Mouse (Mus musculus): ENCODE measurements around the gene Bves.
"Not testable (repeated sequence)": the region's sequence is repeated elsewhere in the genome, so short reads cannot be mapped to it uniquely, and the experiment has no call there.

The Bves gene

GRCm38 (mm10) chr10:45335434-45336422 lies at the start of gene Bves:
Bves (plus strand) TSS chr10:45335772.
- no peak for DNase-seq

DNA sequence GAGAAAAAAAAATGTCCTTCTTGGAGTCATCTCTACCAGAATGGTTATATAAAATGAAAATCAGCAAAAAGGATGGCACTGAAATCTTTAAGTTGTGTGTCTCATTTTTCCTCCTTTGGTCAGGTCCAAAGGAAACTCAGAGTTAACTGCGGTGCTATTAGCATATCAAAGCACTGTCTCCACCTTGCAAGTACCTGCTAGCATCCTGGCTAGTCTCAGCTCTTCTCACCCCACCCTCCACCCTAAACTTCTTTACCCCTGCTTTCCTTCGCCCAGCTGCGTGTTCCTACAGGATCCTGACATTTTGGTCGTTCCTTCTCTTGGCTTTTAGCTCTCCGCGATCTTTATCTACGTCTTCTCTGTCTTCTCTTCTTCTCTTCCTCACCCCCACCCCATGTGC lies 47.2 kb upstream of the Bves start:
- no peak for DNase-seq

DNA sequence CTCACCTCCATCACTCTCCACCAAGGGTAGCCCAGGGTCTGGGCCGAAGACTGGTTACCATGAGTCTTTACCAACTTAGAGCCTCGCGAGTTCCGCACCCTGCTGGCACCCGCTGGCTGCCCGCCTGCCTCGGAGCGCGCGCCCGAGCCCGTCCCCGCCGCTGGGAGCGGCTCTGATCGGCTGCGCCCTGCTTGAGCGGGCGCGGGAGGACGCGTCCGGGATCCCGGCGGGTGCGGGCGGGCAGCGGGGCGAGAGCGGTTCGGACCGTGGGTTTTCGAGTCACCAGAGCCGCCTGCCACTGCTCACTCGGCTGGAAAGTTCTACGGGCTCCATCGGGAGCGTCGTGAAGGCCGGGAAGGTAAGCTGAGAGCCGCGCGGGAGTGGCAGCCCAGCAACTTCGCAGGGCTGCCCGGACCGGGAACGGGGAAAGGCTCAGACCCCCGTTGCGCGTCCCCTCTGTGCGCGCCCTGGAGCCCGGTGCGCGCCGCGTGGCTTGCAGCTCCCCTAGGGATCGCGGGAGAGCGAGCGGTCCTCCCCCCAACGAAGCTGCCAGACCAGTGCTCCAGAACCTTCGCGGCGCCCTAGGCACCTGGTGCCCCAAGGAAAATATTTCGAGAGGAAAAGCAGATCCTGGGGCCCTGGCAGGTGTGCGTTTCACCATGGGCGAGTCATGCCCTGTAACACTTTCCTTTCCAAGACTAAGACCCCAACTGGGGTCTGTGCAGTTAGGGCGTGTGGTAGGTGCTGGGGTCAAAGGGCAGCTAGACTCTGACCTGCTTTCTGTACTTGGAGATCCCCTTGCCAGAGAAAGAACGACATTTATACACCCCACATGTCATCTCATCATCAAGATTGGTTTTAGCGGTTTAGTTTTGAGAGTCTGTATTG lies 46.1 kb upstream of the Bves start:
- DNase-seq, result no peak

- no peak for DNase-seq
Measured at GRCm38 (mm10) chr10:45290618-45291017, 45.0 kb upstream of the Bves start.

- peak in 1 of 2 experiments; percentile 6 for DNase-seq
Measured at GRCm38 (mm10) chr10:45292159-45292558, 43.4 kb upstream of the Bves start.

GRCm38 (mm10) chr10:45295093-45295492 lies 40.5 kb upstream of the Bves start:
- DNase-seq, result no peak

- no peak for DNase-seq
Measured at GRCm38 (mm10) chr10:45298503-45298902, 37.1 kb upstream of the Bves start.

GRCm38 (mm10) chr10:45299509-45299908 lies 36.1 kb upstream of the Bves start:
- DNase-seq, result no peak

GRCm38 (mm10) chr10:45303315-45304036 lies 32.1 kb upstream of the Bves start:
- DNase-seq, result no peak

- DNase-seq, result no peak
Measured at GRCm38 (mm10) chr10:45305173-45305572, 30.4 kb upstream of the Bves start.

GRCm38 (mm10) chr10:45311129-45311528 lies 24.4 kb upstream of the Bves start:
- no peak for DNase-seq

DNA sequence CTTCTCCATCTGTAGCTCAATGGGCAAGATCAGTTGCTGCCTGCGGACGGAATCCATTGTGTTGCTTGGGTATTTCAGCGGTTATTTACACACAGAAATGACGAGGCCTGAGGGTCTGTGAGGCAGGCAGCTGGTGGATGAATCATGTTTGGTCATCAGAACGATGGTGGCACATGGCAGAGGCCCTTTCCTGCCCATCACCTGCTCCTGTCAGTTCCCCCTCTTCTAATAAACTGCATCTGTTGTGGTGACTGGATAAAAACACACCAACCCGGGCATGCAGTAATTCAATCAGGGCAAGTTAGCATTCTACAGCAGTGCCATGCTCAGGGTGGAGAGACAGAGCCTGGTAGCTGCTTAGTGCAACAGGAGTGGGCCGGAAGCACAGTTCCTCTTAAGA lies 23.9 kb upstream of the Bves start:
- no peak for DNase-seq

DNA sequence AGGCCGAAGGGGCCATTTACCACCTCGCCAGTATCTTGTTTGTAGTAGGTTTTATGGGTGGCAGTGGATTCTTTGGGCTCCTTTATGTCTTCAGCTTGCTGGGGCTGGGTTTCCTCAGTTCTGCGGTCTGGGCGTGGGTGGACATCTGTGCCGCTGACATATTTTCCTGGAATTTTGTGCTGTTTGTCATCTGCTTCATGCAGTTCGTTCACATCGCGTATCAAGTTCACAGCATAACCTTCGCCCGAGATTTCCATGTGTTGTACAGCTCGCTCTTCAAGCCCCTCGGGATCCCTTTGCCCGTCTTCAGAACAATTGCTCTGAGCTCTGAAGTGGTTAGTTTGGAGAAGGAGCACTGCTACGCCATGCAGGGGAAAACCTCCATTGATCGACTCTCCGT lies 20.7 kb upstream of the Bves start:
- DNase-seq, result no peak

GRCm38 (mm10) chr10:45318922-45319321 lies 16.6 kb upstream of the Bves start:
- DNase-seq, result no peak

- no peak for DNase-seq
Measured at GRCm38 (mm10) chr10:45320296-45320695, 15.3 kb upstream of the Bves start.

DNA sequence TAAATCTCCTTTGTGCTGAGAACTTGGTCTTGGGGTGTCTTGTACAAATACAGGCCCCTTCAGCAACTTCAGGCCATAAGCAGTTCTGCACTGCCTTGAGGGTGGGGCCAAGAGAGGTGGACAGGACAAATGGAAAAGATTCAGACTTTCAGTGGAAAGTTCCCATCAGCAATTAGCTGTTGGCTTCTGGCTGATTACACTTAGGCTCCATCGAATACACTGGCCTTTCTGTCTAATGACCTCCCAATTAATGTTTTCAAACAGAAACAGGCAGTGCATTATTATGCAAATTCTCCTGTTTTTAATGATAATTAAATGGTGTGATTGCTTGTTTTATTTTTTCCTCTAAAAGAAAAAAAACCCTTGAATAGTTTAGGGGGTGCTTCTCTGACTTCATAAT lies 11.4 kb upstream of the Bves start:
- DNase-seq, result no peak

DNA sequence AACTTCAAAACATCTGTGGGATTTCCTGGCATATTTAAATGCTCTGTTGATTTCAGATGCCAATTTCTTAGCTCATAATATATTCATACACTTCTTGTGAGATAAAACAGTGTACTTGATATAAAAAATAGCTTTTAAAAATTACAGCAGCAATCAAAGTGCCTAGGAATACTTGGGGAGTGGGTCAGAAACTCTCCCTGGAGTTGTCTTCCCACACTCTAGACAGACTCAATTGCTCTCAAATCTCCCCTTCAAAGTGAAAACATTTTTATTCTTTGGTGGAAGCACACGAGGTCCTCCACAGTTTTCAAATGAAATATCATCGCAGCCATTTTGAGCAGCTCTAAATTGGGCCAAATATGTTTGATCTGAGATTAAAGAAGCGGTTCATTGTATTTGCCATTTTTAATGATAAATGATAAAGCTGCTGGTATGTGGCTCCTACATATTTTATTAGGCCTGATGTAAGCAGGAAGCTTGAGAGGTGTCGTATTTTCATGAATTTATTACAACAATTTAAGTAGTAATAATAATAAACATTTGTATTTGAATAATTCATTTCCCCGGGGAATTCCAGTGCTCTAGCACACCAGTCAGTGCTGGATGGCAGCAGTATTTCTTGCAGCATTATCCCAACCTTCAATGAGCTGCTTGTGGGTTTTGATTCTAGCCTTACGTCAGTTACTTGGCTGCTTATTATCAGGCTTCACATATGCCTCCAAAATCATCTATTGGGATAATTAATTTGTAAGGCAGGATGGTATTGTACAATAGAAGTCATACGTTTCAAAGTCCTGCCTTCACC lies 7.2 kb upstream of the Bves start:
- DNase-seq, result no peak

- no peak for DNase-seq
Measured at GRCm38 (mm10) chr10:45334925-45335324, 647 bp upstream of the Bves start.

GRCm38 (mm10) chr10:45339106-45339505 lies 3.5 kb downstream of the Bves start:
- DNase-seq, result no peak

DNA sequence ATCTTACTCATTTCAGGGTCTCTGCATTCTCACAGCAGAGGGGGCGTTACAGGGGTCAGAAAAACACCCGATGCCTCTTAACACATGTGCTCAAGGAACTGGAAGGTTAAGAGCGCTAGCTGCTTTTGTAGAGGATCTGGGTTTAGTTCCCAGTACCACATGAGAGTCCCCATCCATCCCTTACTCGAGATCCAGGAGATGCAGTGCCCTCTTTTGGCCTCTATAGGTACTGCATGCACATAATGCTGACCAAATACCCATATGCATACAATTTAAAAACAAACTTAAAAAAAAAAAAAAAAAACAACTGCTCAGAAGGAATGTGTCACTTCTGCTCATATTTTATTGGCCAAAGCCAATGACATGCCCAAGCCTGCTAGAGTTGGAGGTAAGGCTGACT lies 8.8 kb downstream of the Bves start:
- DNase-seq, result no peak

GRCm38 (mm10) chr10:45345217-45345616 lies 9.6 kb downstream of the Bves start:
- DNase-seq, result no peak

DNA sequence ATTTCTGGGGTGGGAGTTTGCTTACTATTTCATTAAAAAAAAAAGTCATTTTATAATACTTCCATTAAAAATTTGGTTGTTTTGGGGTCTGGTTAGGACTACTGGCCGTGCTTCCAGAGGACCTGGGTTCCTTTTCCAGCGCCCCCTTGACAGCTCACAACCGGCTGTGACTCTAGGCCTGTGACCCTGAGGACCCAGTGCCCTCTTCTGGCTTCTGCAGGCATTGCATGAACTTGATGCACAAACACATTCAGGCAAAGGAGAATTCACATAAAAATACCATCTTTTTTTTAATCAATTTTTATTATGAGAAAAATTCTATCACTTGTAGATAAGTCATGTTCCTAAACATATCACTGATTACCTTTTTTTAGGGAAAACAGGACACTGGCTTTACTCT lies 12.6 kb downstream of the Bves start:
- not testable (repeated sequence) for DNase-seq

All from lung, adult 18-20 months (tissue).